Mouse (Mus musculus): ENCODE data around the gene Stxbp1. TPM values are rescaled to one million over a fixed set of nuclear protein-coding genes. Genes with fewer than 3 reads are reported as not detected.
A peak's percentile ranks its signal among the peaks of the same experiment; 100 is the strongest.

Stxbp1 gene
- polyA plus RNA-seq, 1 experiment = 22.0 TPM

DNA sequence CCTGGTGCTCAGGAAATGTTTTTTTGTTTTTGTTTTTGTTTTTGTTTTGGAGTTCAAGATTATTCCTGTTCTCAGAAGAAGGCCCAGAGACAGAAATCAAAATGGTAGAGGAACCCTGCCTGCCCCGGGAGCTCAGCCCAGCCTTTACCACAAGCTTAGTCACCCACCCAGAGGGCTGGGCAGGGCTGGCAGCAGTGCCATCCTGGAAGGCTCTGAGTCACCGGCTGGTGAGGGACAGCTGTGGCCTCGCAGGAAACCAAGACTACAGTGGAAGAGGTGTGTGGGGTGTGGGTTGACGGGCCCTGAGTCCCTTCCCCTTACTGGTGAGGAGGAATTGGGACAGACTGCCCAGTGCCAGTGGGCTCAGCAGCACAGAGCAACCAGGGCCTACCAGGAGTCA is 20.3 kb upstream of the Stxbp1 start:
- no peaks in the 10 kb centered on the region for H3K27me3 ChIP-seq (ENCODE audit: control insufficient read depth, insufficient read depth, low read length, poor library complexity, severe bottlenecking)
- no peak overlapping the region for H3K27ac ChIP-seq (ENCODE audit: insufficient read depth, low read length)
- no peak overlapping the region for H3K4me3 ChIP-seq (ENCODE audit: low read depth, low read length)
- H3K9ac ChIP-seq (ENCODE audit: low read depth, poor library complexity, severe bottlenecking) = no peak overlapping the region
- TF ChIP-seq CTCF (IDR thresholded peaks at IDR 0.05; ENCODE audit: low read depth, low read length) (no peak), EP300 (IDR thresholded peaks at IDR 0.05; ENCODE audit: insufficient read depth, low read depth, low read length) (no peak), POLR2A (IDR thresholded peaks at IDR 0.05; ENCODE audit: insufficient read depth, low read length) (no peak)
- H3K9me3 ChIP-seq (replicated peaks; ENCODE audit: control insufficient read depth, insufficient read depth, low read length, poor library complexity, severe bottlenecking) = no peaks in the 10 kb centered on the region
- no peaks in the 10 kb centered on the region for H3K36me3 ChIP-seq (ENCODE audit: control insufficient read depth, insufficient read depth, low read length, poor library complexity, severe bottlenecking)
- peaks cover 13% of the 10 kb centered on the region for H3K4me1 ChIP-seq (ENCODE audit: control insufficient read depth, insufficient read depth, low read length)

DNA sequence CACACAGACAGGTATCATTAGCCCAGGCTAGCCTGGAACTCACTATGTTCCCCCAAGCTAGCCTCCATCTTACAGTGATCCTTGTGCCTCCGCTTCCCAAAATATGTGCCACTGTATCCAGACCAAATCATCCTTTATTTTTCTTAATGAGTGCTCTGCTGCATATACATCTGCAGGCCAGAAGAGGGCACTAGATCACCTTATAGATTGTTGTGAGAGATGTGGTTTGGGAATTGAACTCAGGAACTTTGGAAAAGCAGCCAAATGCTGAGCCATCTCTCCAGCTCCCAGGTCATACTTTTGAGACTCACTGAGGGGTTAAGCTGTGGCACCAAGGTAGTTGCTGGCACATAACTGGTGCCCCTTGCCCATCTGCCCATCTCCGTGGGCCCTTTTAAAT is 17.7 kb upstream of the Stxbp1 start:
- Histone ChIP-seq H3K4me3 (ENCODE audit: low read depth, low read length) (no peak overlapping the region), H3K27me3 (ENCODE audit: control insufficient read depth, insufficient read depth, low read length, poor library complexity, severe bottlenecking) (no peaks in the 10 kb centered on the region), H3K9me3 (replicated peaks; ENCODE audit: control insufficient read depth, insufficient read depth, low read length, poor library complexity, severe bottlenecking) (no peaks in the 10 kb centered on the region), H3K36me3 (ENCODE audit: control insufficient read depth, insufficient read depth, low read length, poor library complexity, severe bottlenecking) (no peaks in the 10 kb centered on the region), H3K9ac (ENCODE audit: low read depth, poor library complexity, severe bottlenecking) (no peak overlapping the region), H3K27ac (ENCODE audit: insufficient read depth, low read length) (peak overlapping the region; percentile 39; the same call in 1 of the 2 replicates), H3K4me1 (ENCODE audit: control insufficient read depth, insufficient read depth, low read length) (peaks cover 14% of the 10 kb centered on the region)
- TF ChIP-seq CTCF (IDR thresholded peaks at IDR 0.05; ENCODE audit: low read depth, low read length) (peak; percentile 8), EP300 (IDR thresholded peaks at IDR 0.05; ENCODE audit: insufficient read depth, low read depth, low read length) (no peak)

DNA sequence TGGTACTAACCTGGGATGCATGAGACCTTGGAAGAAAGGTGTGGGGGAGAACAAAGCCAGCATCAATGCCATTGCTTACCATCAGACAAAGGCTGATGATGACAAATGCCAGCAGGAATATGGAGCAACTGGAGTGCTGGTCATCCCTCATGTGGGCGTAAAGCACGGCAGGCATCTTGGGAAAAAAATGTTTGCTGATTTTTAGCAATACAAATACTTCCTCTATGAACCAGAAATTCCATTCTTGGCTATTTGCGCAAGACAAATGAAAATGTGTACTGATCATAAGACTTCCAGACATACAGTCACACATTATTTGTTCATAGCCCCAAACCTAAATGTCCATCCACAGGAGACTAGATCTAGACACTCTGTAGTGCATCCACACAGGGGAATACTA is 16.3 kb upstream of the Stxbp1 start:
- no peaks in the 10 kb centered on the region for H3K36me3 ChIP-seq (ENCODE audit: control insufficient read depth, insufficient read depth, low read length, poor library complexity, severe bottlenecking)
- TF ChIP-seq CTCF (IDR thresholded peaks at IDR 0.05; ENCODE audit: low read depth, low read length) = no peak
- H3K4me3 ChIP-seq (ENCODE audit: low read depth, low read length) = no peak overlapping the region

DNA sequence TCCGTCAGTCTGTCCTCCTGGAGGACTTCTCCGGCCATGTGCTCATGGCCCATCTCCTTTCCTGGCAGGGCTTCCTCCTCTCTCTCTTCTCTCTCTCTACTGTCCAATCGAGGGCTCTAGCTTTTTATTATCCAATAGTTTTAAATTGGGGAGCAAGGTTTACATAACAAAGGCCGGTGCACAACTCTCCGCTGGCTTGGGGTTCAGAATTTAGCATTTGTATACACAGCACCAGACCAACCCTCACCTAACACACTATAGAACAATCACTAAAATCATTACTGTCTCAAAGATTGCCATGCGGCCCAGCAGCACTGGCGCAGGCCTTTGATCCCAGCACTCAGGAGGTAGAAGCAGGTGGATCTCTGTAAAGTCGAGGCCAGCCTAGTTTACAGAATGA is 13.8 kb upstream of the Stxbp1 start:
- Histone ChIP-seq H3K27ac (ENCODE audit: insufficient read depth, low read length) (peak overlapping the region; percentile 75), H3K9me3 (replicated peaks; ENCODE audit: control insufficient read depth, insufficient read depth, low read length, poor library complexity, severe bottlenecking) (no peaks in the 10 kb centered on the region), H3K4me1 (ENCODE audit: control insufficient read depth, insufficient read depth, low read length) (peaks cover 7% of the 10 kb centered on the region), H3K36me3 (ENCODE audit: control insufficient read depth, insufficient read depth, low read length, poor library complexity, severe bottlenecking) (no peaks in the 10 kb centered on the region), H3K9ac (ENCODE audit: low read depth, poor library complexity, severe bottlenecking) (peak overlapping the region; percentile 37), H3K4me3 (ENCODE audit: low read depth, low read length) (peak overlapping the region; percentile 22; the same call in 1 of the 2 replicates), H3K27me3 (ENCODE audit: control insufficient read depth, insufficient read depth, low read length, poor library complexity, severe bottlenecking) (no peaks in the 10 kb centered on the region)
- TF ChIP-seq POLR2A (IDR thresholded peaks at IDR 0.05; ENCODE audit: insufficient read depth, low read length) (no peak), CTCF (IDR thresholded peaks at IDR 0.05; ENCODE audit: low read depth, low read length) (no peak), EP300 (IDR thresholded peaks at IDR 0.05; ENCODE audit: insufficient read depth, low read depth, low read length) (peak; percentile 53; the same call in 1 of the 2 replicates)

More for the DNA sequence above, 16.3 kb upstream of the Stxbp1 start:
- Histone ChIP-seq H3K9ac (ENCODE audit: low read depth, poor library complexity, severe bottlenecking) (no peak overlapping the region), H3K4me1 (ENCODE audit: control insufficient read depth, insufficient read depth, low read length) (peaks cover 7% of the 10 kb centered on the region), H3K27ac (ENCODE audit: insufficient read depth, low read length) (no peak overlapping the region), H3K27me3 (ENCODE audit: control insufficient read depth, insufficient read depth, low read length, poor library complexity, severe bottlenecking) (no peaks in the 10 kb centered on the region), H3K9me3 (replicated peaks; ENCODE audit: control insufficient read depth, insufficient read depth, low read length, poor library complexity, severe bottlenecking) (no peaks in the 10 kb centered on the region)

DNA sequence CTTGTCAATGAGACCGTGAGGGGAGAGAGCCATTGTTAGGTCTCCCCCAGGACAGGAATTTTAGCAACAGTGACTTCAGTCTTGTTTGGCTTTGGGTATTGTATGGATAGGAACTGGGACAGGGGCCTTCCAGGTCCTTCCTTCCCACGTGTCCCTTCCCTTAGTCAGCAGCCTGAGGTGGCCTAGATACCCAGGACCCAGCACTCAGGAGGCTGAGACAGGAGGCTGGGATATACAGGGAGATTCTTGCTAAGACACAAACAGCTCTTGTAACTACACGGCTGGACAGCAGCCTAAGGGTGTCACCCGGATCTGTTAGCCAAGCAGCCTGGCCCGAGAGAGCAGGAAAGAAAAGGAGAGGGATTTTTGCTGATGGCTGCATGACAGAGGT is 12.6 kb upstream of the Stxbp1 start:
- Histone ChIP-seq H3K27ac (ENCODE audit: insufficient read depth, low read length) (peak overlapping the region; percentile 57), H3K9me3 (replicated peaks; ENCODE audit: control insufficient read depth, insufficient read depth, low read length, poor library complexity, severe bottlenecking) (no peaks in the 10 kb centered on the region), H3K36me3 (ENCODE audit: control insufficient read depth, insufficient read depth, low read length, poor library complexity, severe bottlenecking) (no peaks in the 10 kb centered on the region), H3K4me1 (ENCODE audit: control insufficient read depth, insufficient read depth, low read length) (peaks cover 7% of the 10 kb centered on the region), H3K27me3 (ENCODE audit: control insufficient read depth, insufficient read depth, low read length, poor library complexity, severe bottlenecking) (no peaks in the 10 kb centered on the region), H3K4me3 (ENCODE audit: low read depth, low read length) (no peak overlapping the region), H3K9ac (ENCODE audit: low read depth, poor library complexity, severe bottlenecking) (peak overlapping the region; percentile 37)
- TF ChIP-seq CTCF (IDR thresholded peaks at IDR 0.05; ENCODE audit: low read depth, low read length) (no peak), POLR2A (IDR thresholded peaks at IDR 0.05; ENCODE audit: insufficient read depth, low read length) (no peak), EP300 (IDR thresholded peaks at IDR 0.05; ENCODE audit: insufficient read depth, low read depth, low read length) (no peak)

DNA sequence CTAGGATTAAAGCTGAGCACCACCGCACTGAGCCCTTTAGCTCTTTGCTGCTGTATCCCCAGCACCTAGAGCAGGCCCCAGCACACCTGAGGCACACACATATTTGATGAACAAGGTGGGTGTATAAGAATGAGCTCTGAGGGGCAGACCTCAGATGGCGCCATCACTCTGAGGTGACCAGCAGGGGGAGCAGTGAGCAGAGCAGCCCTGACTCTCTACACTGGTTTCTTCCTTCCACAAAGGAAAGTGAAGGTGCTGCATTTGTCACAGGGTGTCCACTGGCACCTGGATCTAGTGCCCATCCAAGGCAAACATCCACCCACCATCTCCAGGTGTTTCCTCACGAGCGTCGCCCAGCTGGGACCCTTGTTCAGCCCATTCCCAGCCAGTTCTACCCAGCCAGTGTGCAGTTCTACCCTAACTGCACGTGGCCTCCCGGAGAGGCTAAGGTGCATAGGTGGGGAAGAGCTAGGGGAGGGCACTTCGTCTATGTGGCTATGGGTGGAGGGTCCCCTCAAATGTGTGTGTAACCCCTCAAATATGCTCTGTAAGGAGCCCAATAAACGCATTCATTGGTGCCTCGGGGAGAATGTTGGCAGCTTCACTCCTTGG is 12.1 kb upstream of the Stxbp1 start:
- no peaks in the 10 kb centered on the region for H3K9me3 ChIP-seq (replicated peaks; ENCODE audit: control insufficient read depth, insufficient read depth, low read length, poor library complexity, severe bottlenecking)
- TF ChIP-seq POLR2A (IDR thresholded peaks at IDR 0.05; ENCODE audit: insufficient read depth, low read length) (no peak), CTCF (IDR thresholded peaks at IDR 0.05; ENCODE audit: low read depth, low read length) (peak; percentile 97), EP300 (IDR thresholded peaks at IDR 0.05; ENCODE audit: insufficient read depth, low read depth, low read length) (no peak)
- H3K27me3 ChIP-seq (ENCODE audit: control insufficient read depth, insufficient read depth, low read length, poor library complexity, severe bottlenecking) = no peaks in the 10 kb centered on the region
- no peak overlapping the region for H3K4me3 ChIP-seq (ENCODE audit: low read depth, low read length)
- no peaks in the 10 kb centered on the region for H3K36me3 ChIP-seq (ENCODE audit: control insufficient read depth, insufficient read depth, low read length, poor library complexity, severe bottlenecking)
- peaks cover 7% of the 10 kb centered on the region for H3K4me1 ChIP-seq (ENCODE audit: control insufficient read depth, insufficient read depth, low read length)
- no peak overlapping the region for H3K27ac ChIP-seq (ENCODE audit: insufficient read depth, low read length)
- H3K9ac ChIP-seq (ENCODE audit: low read depth, poor library complexity, severe bottlenecking) = no peak overlapping the region

Data from ES-Bruce4 (cell line).